Mouse (Mus musculus) megakaryocyte-erythroid progenitor cell, adult 5-6 weeks (primary cell): ENCODE measurements around the gene Maml2. TPM values are rescaled to one million over a fixed set of nuclear protein-coding genes. Genes with fewer than 3 reads are reported as not detected.

Source experiments
- ATAC-seq: replicated peaks from 2 replicates; pipeline ENCODE4 v1.8.0; 2016; ENCODE audit warnings: mild to moderate bottlenecking, inconsistent platforms; ENCODE audit not compliant: severe bottlenecking, poor library complexity, low FRiP score, low TSS enrichment
- total RNA-seq, 2 experiments: library from RNA; stranded (forward) in 1 of 2; stranded (reverse) in 1 of 2; fragments of 200-1000, 215-1000 nt in 1 of 2; fragments of >200 nt in 1 of 2; fragmentation: Nextera tagmentation in 1 of 2; gene quantifications; 2 replicates each; pipeline ENCODE4 v1.2.3; 2014 to 2017

Maml2 gene
- total RNA-seq, 2 experiments from 2014 or later, result 1.2 TPM

GRCm38 (mm10) chr9:13552380-13553052, 254.8 kb downstream of the Maml2 start:
- no peak for ATAC-seq

GRCm38 (mm10) chr9:13554773-13555172, 257.0 kb downstream of the Maml2 start:
- ATAC-seq, result no peak

DNA sequence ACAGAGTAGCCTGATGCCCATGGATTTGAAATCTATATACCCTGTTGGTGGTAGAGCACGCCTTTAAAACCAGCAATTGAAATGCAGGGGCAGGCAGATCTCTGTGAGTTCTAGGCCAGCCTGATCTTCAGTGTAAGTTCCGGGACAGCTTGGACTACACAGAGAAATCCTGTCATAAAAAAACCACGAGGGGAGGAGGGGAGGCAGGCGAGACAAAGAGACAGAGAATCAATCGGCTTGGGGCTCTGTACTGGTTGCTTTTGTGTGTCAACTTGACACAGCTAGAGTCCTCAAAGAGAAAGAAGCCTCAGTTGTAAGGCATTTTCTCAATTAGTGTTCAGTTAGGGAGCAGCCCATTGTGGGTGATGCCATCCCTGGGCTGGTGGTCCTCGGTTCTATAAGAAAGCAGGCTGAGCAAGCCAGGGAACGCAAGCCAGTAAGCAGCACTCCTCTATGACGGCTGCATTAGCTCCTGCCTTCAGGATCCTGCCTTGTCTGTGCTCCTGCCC, 258.3 kb downstream of the Maml2 start:
- no peak for ATAC-seq

- ATAC-seq, result no peak
Observed at GRCm38 (mm10) chr9:13556696-13557095, 258.9 kb downstream of the Maml2 start.

- no peak for ATAC-seq
Observed at GRCm38 (mm10) chr9:13558811-13559372, 261.1 kb downstream of the Maml2 start.

GRCm38 (mm10) chr9:13560651-13561050, 262.9 kb downstream of the Maml2 start:
- no peak for ATAC-seq

- no peak for ATAC-seq
Observed at GRCm38 (mm10) chr9:13561335-13561734, 263.6 kb downstream of the Maml2 start.

DNA sequence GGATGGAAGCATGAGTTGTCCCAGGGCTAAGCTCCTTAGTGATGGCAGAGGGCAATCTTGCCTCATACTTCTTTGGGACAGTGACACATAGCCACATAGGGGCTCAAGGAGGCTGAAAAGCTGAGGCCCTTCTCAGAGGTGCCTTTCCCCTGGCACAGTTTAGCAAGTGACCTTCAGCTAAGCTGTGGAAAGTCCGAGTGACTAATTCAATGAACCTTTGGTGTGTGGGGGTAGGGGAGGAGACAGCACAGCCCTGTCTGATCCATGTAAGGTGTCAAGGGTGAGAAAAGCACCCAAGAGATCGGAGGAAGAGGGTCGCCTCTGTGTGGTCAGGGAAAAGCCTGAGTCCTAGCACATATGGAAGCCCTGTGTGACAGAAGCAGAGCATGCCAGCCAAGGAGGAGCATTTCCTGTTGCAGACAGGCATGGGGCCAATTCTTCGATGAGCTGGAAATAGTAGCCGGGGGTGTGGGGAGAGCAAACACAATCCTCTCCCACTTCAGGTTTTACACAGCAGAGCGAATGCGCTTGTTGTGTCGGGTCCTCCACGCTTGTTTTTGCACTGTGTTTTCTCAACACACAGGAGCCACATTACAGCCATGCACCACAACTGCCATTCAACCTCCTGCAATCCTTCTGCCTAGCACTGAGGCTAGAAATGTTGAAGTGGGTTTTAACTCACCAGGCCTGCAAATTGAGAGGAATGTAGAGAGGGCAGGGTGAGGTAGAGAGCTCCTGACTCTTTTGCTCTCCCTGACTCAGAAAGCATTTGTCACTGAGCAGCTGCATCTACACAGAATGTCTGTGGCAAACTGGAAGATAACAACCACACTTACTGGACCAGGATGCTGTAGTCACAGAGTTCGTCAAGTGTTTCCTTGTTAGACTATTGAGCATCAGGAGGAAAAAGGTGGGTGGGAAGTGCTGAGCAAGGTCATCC, 266.0 kb downstream of the Maml2 start:
- no peak for ATAC-seq

DNA sequence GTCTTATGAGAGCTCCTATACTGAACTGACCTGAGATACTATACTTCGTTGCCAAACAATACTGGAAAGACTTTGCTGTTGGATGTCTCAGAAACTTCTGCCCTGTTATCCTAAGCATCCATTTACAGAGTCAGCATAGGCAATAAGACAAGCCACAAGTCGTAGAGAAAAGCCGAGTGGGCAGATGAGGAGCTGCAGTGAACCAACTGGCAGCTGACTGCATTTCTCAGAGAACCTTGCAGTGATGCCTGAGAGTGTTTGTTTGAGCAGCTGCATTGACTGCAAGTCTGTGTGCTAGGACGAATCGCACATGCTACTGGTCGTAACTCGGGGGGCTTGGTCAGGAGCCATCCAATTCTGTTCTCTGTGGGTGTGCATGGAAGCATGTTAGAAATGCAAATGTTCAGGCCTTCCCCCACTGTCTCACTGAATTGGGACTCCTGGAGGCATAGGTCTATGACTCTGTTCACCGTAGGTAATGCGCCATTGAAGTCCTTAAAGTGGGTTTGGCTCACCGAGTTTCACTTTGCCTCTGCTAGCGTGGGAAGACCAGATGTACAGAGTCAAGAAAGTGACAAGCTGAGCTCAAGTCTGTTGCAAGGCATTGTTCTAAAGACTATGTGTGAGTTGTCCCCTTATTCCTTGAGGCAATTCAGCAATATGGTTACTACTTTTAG, 267.7 kb downstream of the Maml2 start:
- no peak for ATAC-seq

- ATAC-seq, result no peak
Observed at GRCm38 (mm10) chr9:13566154-13566885, 268.6 kb downstream of the Maml2 start.

DNA sequence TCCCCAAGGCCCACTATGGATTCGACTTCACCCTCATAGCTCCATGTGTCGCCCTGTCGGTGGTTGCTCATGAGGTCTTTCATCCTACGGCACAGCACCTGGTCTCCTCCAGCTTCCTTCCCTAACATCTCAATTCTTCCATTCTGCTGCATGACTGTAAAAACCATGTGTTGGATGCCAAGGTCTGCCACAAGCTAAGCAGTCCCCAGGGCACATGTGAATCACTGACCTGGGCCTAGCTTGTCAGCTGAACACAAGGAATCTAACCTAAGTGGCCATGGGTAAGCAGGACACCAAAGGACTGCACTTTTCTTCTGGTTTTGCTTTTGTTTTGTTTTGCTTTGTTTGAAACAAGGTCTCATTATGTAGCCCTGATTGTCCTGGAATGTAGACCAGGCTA, 271.3 kb downstream of the Maml2 start:
- no peak for ATAC-seq

- no peak for ATAC-seq
Observed at GRCm38 (mm10) chr9:13572847-13573246, 275.1 kb downstream of the Maml2 start.

- no peak for ATAC-seq
Observed at GRCm38 (mm10) chr9:13574059-13574458, 276.3 kb downstream of the Maml2 start.

DNA sequence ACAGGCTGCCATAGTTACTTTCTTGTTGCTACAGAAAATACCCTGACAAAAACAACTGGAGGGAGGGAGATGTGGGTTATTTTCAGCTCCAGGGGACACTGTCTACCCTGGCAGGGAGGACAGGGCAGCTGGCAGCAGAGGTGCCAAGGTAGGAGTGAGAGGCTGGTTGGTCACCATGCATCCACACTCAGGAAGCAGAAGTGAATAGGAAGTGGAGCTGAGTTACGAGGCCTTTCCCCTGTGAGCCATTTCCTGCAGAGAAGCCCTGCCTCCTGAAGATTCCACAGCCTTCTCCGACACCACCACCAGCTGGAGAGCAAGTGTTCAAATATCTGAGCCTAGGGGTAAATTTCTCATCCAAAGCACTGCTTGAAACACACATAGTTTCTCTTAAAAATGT, 277.2 kb downstream of the Maml2 start:
- ATAC-seq, result no peak

DNA sequence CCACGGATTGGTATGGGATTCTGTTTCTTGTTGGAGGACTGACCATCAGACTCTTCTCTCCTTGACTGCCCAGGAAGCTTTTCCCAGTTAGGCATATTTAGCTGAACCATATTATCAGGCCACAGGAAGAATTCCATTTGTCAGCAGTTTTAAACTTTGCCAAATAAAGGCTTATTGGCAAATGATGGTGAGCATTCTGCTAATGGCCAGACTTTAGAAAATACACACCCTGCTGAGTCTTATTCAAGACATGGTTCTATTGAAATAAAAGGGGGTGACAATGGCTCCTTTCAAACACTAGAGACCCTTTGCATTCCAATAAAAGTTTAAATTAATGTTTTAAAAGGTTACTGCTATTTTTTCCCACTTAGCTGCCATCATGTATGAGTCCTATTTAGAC, 279.4 kb downstream of the Maml2 start:
- no peak for ATAC-seq

GRCm38 (mm10) chr9:13581184-13581583, 283.4 kb downstream of the Maml2 start:
- no peak for ATAC-seq

GRCm38 (mm10) chr9:13583952-13584351, 286.2 kb downstream of the Maml2 start:
- no peak for ATAC-seq

- no peak for ATAC-seq
Observed at GRCm38 (mm10) chr9:13584435-13584834, 286.7 kb downstream of the Maml2 start.
